Mouse (Mus musculus) hindbrain, embryonic 10.5 days (tissue): Measurements from ENCODE around the gene Msrb1. TPM values are rescaled to one million over a fixed set of nuclear protein-coding genes. Genes with fewer than 3 reads are reported as not detected.

Experiments
- DNase-seq: peaks from one replicate; pipeline ENCODE4 v3.0.0-alpha.2; 2017; ENCODE audit warnings: low spot score
- H3K27ac ChIP-seq: fragments of 300-500 bp; sonication (generic); 2 replicates; pipeline ENCODE4 v1.5.1; 2016; ENCODE audit warnings: mild to moderate bottlenecking, moderate library complexity
- H3K27me3 ChIP-seq: fragments of 300-500 bp; sonication (generic); 2 replicates; pipeline ENCODE4 v1.6.1; 2016; ENCODE audit warnings: mild to moderate bottlenecking; ENCODE audit not compliant: poor library complexity, insufficient read depth, severe bottlenecking
- H3K36me3 ChIP-seq: fragments of 300-500 bp; sonication (generic); 2 replicates; pipeline ENCODE4 v1.6.1; 2016; ENCODE audit warnings: mild to moderate bottlenecking, moderate library complexity
- H3K4me1 ChIP-seq: fragments of 300-500 bp; sonication (generic); replicated peaks from 2 replicates; pipeline ENCODE4 v1.6.1; 2016; ENCODE audit warnings: mild to moderate bottlenecking
- H3K4me3 ChIP-seq: fragments of 300-500 bp; sonication (generic); 2 replicates; pipeline ENCODE4 v1.5.1; 2016; ENCODE audit warnings: mild to moderate bottlenecking, moderate library complexity
- H3K9me3 ChIP-seq: fragments of 300-500 bp; sonication (generic); 2 replicates; pipeline ENCODE4 v1.6.1; 2016; ENCODE audit warnings: mild to moderate bottlenecking, moderate library complexity
- WGBS: fragments of 180-500 bp; shearing (Covaris S2); methylation state at CpG from one replicate; pipeline ENCODE4 v1.1.7; 2016; 5-methylcytosine and 5-hydroxymethylcytosine counted together
- polyA plus RNA-seq: library from polyadenylated mRNA; unstranded; fragments of >200 nt; fragmentation: Nextera tagmentation; extraction: Ambion mirVana; gene quantifications from 2 replicates; pipeline ENCODE4 v1.2.1, GENCODE M21; 2016

Gene Msrb1
- polyA plus RNA-seq, result 21.4 and 23.4 TPM in 2 replicates

DNA sequence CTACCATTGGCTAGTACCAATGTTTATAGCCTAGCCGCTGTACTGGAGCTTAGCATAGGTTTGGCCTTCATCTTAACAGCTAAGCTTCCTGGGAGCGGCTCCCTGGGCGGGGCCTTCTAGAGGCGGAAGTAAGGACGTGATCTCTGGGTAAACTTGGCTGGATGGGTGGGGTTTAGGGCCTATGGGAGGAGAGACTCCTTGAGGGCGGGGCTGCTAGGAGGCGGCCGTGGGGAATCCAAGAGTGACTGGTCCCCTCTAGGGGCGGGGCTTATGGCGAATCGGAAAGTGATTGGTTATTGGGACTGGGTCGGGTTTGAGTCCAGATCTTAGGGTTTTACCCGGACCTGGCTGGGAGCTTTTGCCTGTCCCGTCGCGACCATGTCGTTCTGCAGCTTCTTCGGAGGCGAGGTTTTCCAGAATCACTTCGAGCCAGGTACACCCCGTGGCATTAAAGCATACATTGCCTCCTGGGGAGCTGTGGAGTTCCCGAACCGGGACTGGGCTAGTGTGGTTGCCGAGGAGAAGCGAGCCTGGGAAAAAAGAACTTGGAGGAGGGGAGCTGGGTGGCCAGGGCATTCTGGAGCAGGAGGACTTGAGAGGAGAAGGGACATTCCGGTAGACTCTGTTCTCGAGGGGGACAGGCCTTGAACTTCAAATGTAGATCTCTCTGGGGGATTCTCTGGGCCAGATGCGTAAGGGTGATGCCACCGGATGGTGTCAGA is at the start of gene Msrb1:
Msrb1 (plus strand) TSS at position 313 of the 722 bp plus-strand sequence.
- WGBS, result 2% methylated on average over 29 of the region's 29 CpGs
- H3K4me1 ChIP-seq, result peaks cover 24% of the 10 kb centered on the region
- peak; percentile 95 for DNase-seq
- H3K27ac ChIP-seq, result peak within 1 kb of the TSS; percentile 80
- H3K4me3 ChIP-seq, result peak within 1 kb of the TSS; percentile 81
- H3K36me3 ChIP-seq, result peaks cover 9% of the 10 kb centered on the region; the same call in 1 of the 2 replicates
- H3K9me3 ChIP-seq, result no peaks in the 10 kb centered on the region
- H3K27me3 ChIP-seq, result 0 out of 2 replicates have a peak, but pooled peaks cover 10% of the 10 kb centered on the region

DNA sequence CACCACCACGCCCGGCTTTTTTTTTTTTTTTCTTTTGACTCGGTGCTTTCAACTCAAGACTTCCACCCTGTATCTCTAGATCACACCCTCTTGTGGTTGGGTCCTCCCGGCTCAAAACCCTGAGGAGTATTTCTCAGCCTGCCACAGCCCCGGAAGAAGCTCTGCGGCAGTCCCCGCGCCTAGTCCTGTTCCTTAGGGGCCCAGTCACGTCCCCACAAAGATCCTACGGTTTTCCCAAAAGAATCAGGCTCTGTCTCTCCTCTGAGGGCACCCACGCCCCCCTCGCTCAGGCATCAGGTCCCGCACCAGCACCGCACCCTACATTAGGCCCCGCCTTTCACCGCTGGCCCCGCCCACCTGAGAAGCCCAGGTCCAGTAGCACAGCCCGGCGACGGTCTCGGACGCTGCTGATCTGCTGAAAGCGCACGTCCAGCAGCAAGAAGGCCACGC is 49.3 kb upstream of the Msrb1 start:
- peak; percentile 61 for DNase-seq
- peak overlapping the region; percentile 24; the same call in 1 of the 2 replicates for H3K27ac ChIP-seq
- H3K9me3 ChIP-seq, result no peaks in the 10 kb centered on the region
- H3K4me3 ChIP-seq, result peak overlapping the region; percentile 46
- peaks cover 31% of the 10 kb centered on the region for H3K4me1 ChIP-seq
- peaks cover 58% of the 10 kb centered on the region for H3K27me3 ChIP-seq
- WGBS, result 2% methylated on average over 25 of the region's 25 CpGs
- H3K36me3 ChIP-seq, result peaks cover 8% of the 10 kb centered on the region

DNA sequence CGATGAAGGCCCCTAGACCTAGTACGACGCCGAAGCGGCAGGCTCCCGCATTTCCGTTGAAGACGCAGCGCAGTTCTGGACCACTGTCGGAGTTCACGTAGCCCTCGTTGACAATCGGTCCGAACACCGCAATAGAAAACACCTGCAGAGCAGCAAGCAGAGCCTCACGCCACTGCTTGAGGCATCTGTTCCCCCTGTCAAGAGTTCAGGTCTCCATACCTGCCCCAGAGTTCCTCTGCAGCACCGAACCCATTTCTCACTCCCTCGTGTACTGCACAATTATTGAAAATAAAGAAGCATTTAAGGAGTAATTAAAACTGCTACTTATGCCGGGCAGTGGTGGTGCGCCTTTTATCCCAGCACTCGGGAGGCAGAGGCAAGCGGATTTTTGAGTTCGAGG is 48.8 kb upstream of the Msrb1 start:
- Histone ChIP-seq H3K4me3 (peak overlapping the region; percentile 46), H3K4me1 (peaks cover 31% of the 10 kb centered on the region), H3K9me3 (no peaks in the 10 kb centered on the region), H3K27me3 (peaks cover 63% of the 10 kb centered on the region), H3K27ac (peak overlapping the region; percentile 24; the same call in 1 of the 2 replicates), H3K36me3 (peaks cover 8% of the 10 kb centered on the region)
- no peak for DNase-seq
- WGBS, result 20% methylated on average over 23 of the region's 23 CpGs

- Histone ChIP-seq H3K27ac (peak within 1 kb of the TSS; percentile 81), H3K27me3 (peaks cover 64% of the 10 kb centered on the region)
- under 1% methylated on average over 55 of the region's 55 CpGs for WGBS
Observed at GRCm38 (mm10) chr17:24689251-24690081, 47.0 kb upstream of the Msrb1 start, which contains the start of gene Syngr3. Syngr3 (minus strand) TSS chr17:24689955.

GRCm38 (mm10) chr17:24692385-24692784 is 44.1 kb upstream of the Msrb1 start:
- Histone ChIP-seq H3K36me3 (peaks cover 23% of the 10 kb centered on the region), H3K4me3 (no peak overlapping the region), H3K27me3 (peaks cover 53% of the 10 kb centered on the region), H3K9me3 (no peaks in the 10 kb centered on the region), H3K27ac (no peak overlapping the region), H3K4me1 (peaks cover 43% of the 10 kb centered on the region)
- no peak for DNase-seq
- 87% methylated on average over 5 of the region's 5 CpGs for WGBS

More at GRCm38 (mm10) chr17:24689251-24690081, 47.0 kb upstream of the Msrb1 start, which contains the start of gene Syngr3:
- peaks cover 36% of the 10 kb centered on the region for H3K4me1 ChIP-seq
- H3K9me3 ChIP-seq, result no peaks in the 10 kb centered on the region
- peak within 1 kb of the TSS; percentile 79 for H3K4me3 ChIP-seq
- peaks cover 23% of the 10 kb centered on the region for H3K36me3 ChIP-seq
- DNase-seq, result peak; percentile 33

DNA sequence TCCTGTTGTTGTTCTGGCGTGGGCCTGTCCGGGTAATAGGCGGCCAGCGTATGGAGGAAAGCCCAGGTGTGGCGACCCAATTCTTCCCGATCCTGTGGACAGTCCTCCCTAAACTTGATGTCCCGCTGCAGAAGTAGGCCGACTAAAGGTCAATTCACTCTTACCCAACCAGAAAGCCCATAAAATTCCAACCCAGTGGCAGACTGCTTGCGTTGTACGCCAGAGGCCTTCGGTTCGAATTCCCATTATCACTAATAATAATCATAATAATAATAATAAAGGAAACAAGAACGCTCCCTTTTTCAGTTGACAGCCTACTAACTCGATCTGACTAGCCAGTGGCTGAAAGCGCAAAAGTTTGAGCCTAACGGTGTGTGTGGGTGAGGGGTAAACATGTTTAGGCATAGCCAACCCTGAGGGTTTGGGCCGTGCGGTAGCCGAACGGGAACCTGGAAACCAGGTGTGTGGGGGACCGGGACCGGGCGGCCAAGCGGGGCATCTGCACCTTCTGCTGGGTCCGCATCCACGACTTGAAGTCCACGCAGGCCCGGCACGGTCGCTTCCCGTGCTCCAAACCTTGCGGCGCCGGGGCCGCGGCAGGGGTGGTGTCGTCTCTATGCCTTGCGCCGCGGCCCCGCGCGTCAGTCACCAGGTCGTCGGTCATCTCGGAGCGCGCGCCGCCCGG is 41.0 kb upstream of the Msrb1 start:
- no peak for DNase-seq
- WGBS, result 8% methylated on average over 51 of the region's 51 CpGs
- peaks cover 35% of the 10 kb centered on the region for H3K36me3 ChIP-seq

DNA sequence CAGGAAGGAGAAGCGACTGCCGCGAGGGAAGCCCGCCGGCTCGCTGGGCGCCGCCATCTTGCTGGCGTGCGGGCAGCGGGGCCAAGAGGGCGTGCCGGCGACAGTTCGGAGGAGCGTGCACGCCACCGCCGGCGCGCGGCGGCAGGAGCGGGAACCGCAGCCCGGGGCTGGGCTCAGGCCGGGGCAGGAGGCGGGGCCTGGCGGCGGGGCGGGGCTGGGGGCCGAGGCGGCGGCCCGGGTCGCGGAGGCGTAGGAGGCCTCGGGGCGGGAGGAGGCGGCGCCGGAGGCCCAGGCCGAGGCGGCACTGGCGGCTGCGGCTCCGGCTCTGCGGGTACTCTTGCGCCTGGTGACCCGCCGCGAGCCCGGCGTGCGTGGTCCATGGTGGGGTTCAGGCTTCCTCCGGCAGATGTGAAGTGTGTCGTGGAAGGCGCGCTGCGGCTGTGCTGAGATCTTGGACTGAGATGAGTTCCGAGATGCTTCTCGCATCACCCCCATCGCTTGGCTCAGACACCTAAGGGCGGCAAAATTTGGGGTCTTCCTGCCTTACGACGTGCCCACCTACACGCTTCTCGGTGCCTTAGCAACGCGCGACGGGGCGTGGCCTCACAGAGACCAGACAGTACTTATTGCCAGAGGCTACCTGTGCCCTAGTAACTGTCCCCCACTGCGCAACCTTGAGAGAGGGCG is 40.3 kb upstream of the Msrb1 start, which contains the start of the genes Gfer and Noxo1:
Gfer (minus strand) TSS at position 146 of the 687 bp plus-strand sequence.
Noxo1 (plus strand) TSS at position 224 of the 687 bp plus-strand sequence.
- peaks cover 42% of the 10 kb centered on the region for H3K36me3 ChIP-seq
- no peaks in the 10 kb centered on the region for H3K9me3 ChIP-seq
- peak within 1 kb of the TSS; percentile 86 for H3K4me3 ChIP-seq
- peaks cover 15% of the 10 kb centered on the region for H3K27me3 ChIP-seq
- peaks cover 41% of the 10 kb centered on the region for H3K4me1 ChIP-seq
- WGBS, result under 1% methylated on average over 76 of the region's 76 CpGs
- peak within 1 kb of the TSS; percentile 94 for H3K27ac ChIP-seq
- DNase-seq, result peak; percentile 89

More for the DNA sequence above, 41.0 kb upstream of the Msrb1 start:
- peak overlapping the region; percentile 86 for H3K4me3 ChIP-seq
- H3K27ac ChIP-seq, result peak overlapping the region; percentile 94
- peaks cover 41% of the 10 kb centered on the region for H3K4me1 ChIP-seq
- no peaks in the 10 kb centered on the region for H3K9me3 ChIP-seq
- H3K27me3 ChIP-seq, result peaks cover 22% of the 10 kb centered on the region

DNA sequence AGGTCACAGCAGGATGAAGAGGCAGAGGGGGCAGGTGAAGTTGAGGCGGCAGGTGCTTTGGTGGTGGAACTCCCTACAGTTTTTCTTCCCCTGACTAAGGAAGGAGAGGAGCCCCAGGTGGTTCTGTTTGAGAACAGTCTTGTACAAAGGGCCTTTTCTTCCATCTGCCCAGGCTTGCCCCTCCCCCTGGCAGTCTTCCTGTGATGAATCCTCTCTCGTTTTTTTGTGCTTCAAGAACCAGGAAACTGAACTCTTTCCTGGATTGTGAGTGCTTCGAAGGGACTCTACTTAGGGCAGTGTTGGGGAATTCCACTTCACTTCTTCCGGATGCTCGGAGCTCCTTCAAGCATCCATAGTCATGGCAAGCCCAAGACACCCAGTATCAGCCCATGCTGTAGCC is 38.5 kb upstream of the Msrb1 start:
- Histone ChIP-seq H3K36me3 (peaks cover 49% of the 10 kb centered on the region), H3K9me3 (no peaks in the 10 kb centered on the region), H3K4me1 (peaks cover 41% of the 10 kb centered on the region), H3K4me3 (peak overlapping the region; percentile 3; the same call in 1 of the 2 replicates), H3K27me3 (no peaks in the 10 kb centered on the region), H3K27ac (peak overlapping the region; percentile 2; the same call in 1 of the 2 replicates)
- WGBS, result 19% methylated on average over 5 of the region's 5 CpGs
- DNase-seq, result no peak

DNA sequence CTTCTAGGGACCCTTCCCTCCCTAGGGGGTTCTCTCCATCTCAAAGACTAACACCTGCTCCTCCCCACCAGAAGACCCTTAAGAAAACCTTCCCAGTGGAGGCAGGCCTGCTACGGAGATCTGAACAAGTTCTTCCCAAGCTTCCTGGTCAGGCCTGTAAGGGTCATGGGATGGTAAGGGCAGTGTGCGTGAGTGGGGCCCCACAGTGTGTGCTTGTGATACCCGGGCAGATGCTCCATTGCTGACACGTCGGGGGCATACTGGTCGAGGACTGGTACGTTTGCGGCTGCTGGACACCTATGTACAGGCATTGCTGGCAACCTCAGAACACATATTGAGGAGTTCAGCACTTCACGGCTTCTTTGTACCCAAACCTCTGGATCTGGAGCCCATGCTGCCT is 37.7 kb upstream of the Msrb1 start:
- Histone ChIP-seq H3K4me1 (peaks cover 41% of the 10 kb centered on the region), H3K27ac (peak overlapping the region; percentile 2; the same call in 1 of the 2 replicates), H3K9me3 (no peaks in the 10 kb centered on the region), H3K4me3 (peak overlapping the region; percentile 3; the same call in 1 of the 2 replicates), H3K27me3 (no peaks in the 10 kb centered on the region), H3K36me3 (peaks cover 50% of the 10 kb centered on the region)
- DNase-seq, result no peak
- WGBS, result 70% methylated on average over 9 of the region's 9 CpGs

DNA sequence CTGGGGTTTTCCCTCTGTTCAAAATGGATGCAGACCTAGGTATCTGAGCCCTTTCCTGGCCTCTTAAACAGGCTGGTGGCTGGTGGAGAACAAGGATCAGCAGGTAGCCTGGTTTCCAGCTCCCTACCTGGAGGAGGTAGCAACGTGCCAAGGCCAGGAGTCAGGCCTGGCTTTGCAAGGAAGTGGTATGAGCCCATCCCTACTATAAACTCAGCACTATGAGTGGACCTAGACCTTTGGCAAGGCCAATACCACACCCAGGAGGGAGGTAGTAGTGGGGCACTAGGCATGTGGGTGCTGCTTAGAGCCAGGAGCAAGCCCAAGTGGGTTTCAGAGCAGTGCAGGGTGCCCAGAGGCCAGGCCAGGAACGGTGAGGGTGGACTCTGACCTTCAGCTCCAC is 37.0 kb upstream of the Msrb1 start:
- 81% methylated on average over 2 of the region's 2 CpGs for WGBS

GRCm38 (mm10) chr17:24701251-24701650 is 35.2 kb upstream of the Msrb1 start:
- H3K4me3 ChIP-seq, result no peak overlapping the region
- peaks cover 30% of the 10 kb centered on the region for H3K4me1 ChIP-seq
- no peaks in the 10 kb centered on the region for H3K9me3 ChIP-seq
- no peak for DNase-seq
- H3K27me3 ChIP-seq, result no peaks in the 10 kb centered on the region
- WGBS, result 94% methylated on average over 9 of the region's 9 CpGs
- H3K36me3 ChIP-seq, result peaks cover 65% of the 10 kb centered on the region
- no peak overlapping the region for H3K27ac ChIP-seq

More for the DNA sequence above, 37.0 kb upstream of the Msrb1 start:
- H3K9me3 ChIP-seq, result no peaks in the 10 kb centered on the region
- H3K27ac ChIP-seq, result no peak overlapping the region
- peaks cover 37% of the 10 kb centered on the region for H3K4me1 ChIP-seq
- no peaks in the 10 kb centered on the region for H3K27me3 ChIP-seq
- H3K36me3 ChIP-seq, result peaks cover 52% of the 10 kb centered on the region
- H3K4me3 ChIP-seq, result no peak overlapping the region
- DNase-seq, result no peak
